Mouse (Mus musculus) limb, embryonic 12.5 days (tissue): ENCODE data around the gene Ric8b. TPM values are rescaled to one million over a fixed set of nuclear protein-coding genes. Genes with fewer than 3 reads are reported as not detected.

Experiments
- ATAC-seq: fragments of 200-750 bp; cut with Nextera tagmentation; 2 replicates; pipeline ENCODE4 v1.8.0; 2017; ENCODE audit warnings: low read depth, moderate TSS enrichment; ENCODE audit not compliant: insufficient number of reproducible peaks, insufficient read depth, low FRiP score, low TSS enrichment
- H3K27ac ChIP-seq: fragments of 300-500 bp; sonication (generic); 2 replicates; pipeline ENCODE4 v1.5.1; 2016; ENCODE audit warnings: mild to moderate bottlenecking, moderate library complexity
- H3K27me3 ChIP-seq: fragments of 300-500 bp; sonication (generic); 2 replicates; pipeline ENCODE4 v1.6.1; 2016; ENCODE audit warnings: mild to moderate bottlenecking, moderate library complexity
- H3K36me3 ChIP-seq: fragments of 300-500 bp; sonication (generic); 2 replicates; pipeline ENCODE4 v1.6.1; 2016; ENCODE audit warnings: mild to moderate bottlenecking, moderate library complexity
- H3K4me1 ChIP-seq: fragments of 300-500 bp; sonication (generic); replicated peaks from 2 replicates; pipeline ENCODE4 v1.6.1; 2016
- H3K4me2 ChIP-seq: fragments of 300-500 bp; sonication (generic); 2 replicates; pipeline ENCODE4 v1.6.1; 2016; ENCODE audit warnings: mild to moderate bottlenecking, moderate library complexity
- H3K4me3 ChIP-seq: fragments of 300-500 bp; sonication (generic); replicated peaks from 2 replicates; pipeline ENCODE4 v1.5.1; 2016; ENCODE audit warnings: mild to moderate bottlenecking
- H3K9ac ChIP-seq: fragments of 300-500 bp; sonication (generic); replicated peaks from 2 replicates; pipeline ENCODE4 v1.6.1; 2016; ENCODE audit warnings: mild to moderate bottlenecking, moderate library complexity
- H3K9me3 ChIP-seq: fragments of 300-500 bp; sonication (generic); 2 replicates; pipeline ENCODE4 v1.6.1; 2016; ENCODE audit warnings: mild to moderate bottlenecking, moderate library complexity
- WGBS: fragments of 180-500 bp; shearing (Covaris S2); methylation state at CpG from one replicate; pipeline ENCODE4 v1.1.7; 2016; 5-methylcytosine and 5-hydroxymethylcytosine counted together
- polyA plus RNA-seq: library from polyadenylated mRNA; unstranded; fragments of >200 nt; fragmentation: Nextera tagmentation; extraction: Ambion mirVana; gene quantifications from 2 replicates; pipeline ENCODE4 v1.2.1, GENCODE M21; 2016

Ric8b gene
- polyA plus RNA-seq, 1 experiment from 2014 or later: 30.3 TPM

DNA sequence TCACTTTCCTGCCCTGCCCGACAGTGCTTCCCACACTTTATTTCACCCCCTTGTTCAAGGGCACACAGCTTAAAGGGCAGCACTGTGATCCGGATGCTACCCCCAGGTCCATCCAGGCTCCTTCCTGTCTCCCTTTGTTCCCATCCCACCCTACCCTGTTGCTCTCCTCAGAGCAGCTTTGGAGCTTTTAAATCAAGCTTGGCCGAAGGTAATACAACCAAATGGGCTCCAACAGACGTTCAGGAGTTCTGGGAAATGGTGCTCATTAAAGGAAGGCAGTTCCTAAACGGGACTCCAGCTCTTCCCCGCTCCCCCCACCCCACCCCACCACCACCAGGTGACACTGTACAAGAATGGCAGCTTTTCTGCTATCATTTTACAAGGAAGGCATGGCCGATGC lies 7.2 kb upstream of the Ric8b start:
- H3K36me3 ChIP-seq: no peaks in the 10 kb centered on the region
- no peaks in the 10 kb centered on the region for H3K27me3 ChIP-seq
- no peak for ATAC-seq
- no peaks in the 10 kb centered on the region; the same call in 1 of the 2 replicates for H3K4me1 ChIP-seq
- H3K4me3 ChIP-seq: no peak overlapping the region
- H3K9ac ChIP-seq: no peak overlapping the region
- 37% methylated on average over 7 of the region's 7 CpGs for WGBS
- H3K9me3 ChIP-seq: no peaks in the 10 kb centered on the region
- H3K4me2 ChIP-seq: no peak overlapping the region
- H3K27ac ChIP-seq: no peak overlapping the region

DNA sequence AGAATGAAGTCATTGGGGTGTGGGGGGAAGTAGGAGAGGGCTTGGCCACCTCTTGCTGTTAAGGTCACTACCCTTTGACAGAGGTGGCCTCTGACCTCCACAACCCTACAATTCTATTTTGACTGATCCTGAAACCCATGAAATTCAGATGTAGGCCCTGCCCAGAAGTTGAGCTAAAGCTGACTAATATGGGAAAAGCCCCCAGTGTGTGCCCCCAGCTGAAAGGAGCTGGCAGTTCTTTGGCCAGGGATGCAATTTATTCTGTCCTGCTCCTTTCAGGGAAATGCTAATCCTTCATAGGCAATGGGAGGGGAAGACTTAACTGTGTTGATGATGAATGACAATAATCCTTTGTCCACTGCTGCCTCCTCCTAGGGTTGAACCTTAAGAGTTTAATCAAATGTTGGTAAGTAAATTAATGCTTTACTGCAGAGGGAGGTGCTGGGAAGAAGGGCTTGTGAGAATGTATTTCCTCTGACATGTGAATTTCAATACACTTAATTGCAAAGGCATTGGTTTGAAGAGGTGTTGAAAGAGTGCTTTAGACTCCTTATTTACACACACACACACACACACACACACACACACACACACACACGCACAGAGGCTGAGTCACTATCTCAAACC lies 6.5 kb upstream of the Ric8b start:
- Histone ChIP-seq H3K27me3 (no peaks in the 10 kb centered on the region), H3K27ac (no peak overlapping the region), H3K36me3 (no peaks in the 10 kb centered on the region), H3K4me3 (no peak overlapping the region), H3K9me3 (no peaks in the 10 kb centered on the region), H3K4me1 (no peaks in the 10 kb centered on the region; the same call in 1 of the 2 replicates), H3K4me2 (no peak overlapping the region), H3K9ac (no peak overlapping the region)
- WGBS: 63% methylated on average over 1 of the region's 1 CpGs
- no peak for ATAC-seq

DNA sequence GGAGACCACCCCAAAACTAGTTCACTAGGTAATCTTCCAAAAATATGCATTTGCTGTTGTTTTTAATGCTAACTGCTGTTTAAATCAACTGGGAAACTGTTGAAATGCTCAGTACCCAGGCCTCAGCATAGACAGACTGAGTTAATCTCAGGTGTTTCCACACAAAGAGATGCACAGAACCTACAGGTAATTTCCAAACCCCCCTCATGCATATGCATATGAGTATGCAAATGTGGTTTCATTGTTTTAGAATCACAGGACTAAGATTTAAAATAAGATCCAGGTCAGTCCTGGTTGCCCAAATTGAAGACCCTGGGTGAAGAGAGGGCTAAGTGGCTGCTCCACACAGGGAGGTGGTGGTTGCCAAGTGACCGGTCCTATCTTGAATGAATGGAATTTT lies 4.3 kb upstream of the Ric8b start:
- Histone ChIP-seq H3K36me3 (no peaks in the 10 kb centered on the region), H3K27me3 (no peaks in the 10 kb centered on the region), H3K27ac (no peak overlapping the region), H3K4me3 (no peak overlapping the region), H3K9ac (no peak overlapping the region), H3K4me2 (no peak overlapping the region), H3K4me1 (peaks cover 3% of the 10 kb centered on the region), H3K9me3 (no peaks in the 10 kb centered on the region)
- no peak for ATAC-seq
- 90% methylated on average over 1 of the region's 1 CpGs for WGBS

DNA sequence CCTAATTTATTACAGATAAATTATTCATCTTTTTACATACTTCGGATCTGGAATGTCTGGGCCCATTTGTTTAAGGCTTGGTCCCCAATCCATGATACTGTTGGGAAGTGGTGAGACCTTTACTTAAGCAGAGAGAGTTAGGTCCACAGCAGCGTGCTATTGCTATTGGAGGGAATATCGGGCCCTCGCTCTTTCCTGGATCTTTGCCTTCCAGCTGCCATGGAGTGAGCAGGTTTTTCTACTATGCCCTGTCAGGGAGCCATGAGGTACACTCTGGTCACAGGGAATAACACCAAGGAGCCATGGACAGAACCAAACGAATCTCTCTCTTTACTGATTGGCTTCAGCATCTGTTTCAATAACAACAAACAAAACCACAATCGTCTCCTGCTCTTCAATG lies 1.9 kb upstream of the Ric8b start:
- no peak for ATAC-seq
- no peaks in the 10 kb centered on the region for H3K36me3 ChIP-seq
- peaks cover 15% of the 10 kb centered on the region for H3K4me1 ChIP-seq
- H3K9me3 ChIP-seq: no peaks in the 10 kb centered on the region
- no peak overlapping the region for H3K9ac ChIP-seq
- 80% methylated on average over 6 of the region's 6 CpGs for WGBS
- no peak overlapping the region for H3K4me3 ChIP-seq
- H3K27ac ChIP-seq: no peak overlapping the region
- no peaks in the 10 kb centered on the region for H3K27me3 ChIP-seq
- H3K4me2 ChIP-seq: no peak overlapping the region

DNA sequence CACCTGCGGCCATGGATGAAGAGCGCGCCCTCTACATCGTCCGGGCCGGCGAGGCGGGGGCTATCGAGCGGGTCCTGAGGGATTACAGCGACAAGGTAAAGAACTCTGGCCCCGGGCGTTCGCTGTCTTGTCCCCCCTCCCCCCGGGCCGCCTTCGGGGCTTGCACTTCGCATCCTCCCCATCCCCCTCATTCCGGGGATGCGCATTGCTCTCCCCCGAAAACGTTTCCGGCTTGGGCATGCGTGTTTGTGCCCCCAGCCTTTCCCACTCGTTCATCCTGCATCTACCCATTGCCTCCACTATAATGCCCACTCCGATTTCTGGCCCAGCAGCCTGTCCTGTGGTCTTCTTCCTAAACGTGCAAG lies 297 bp downstream of the Ric8b start:
- Histone ChIP-seq H3K36me3 (no peaks in the 10 kb centered on the region), H3K4me1 (peaks cover 15% of the 10 kb centered on the region), H3K27me3 (no peaks in the 10 kb centered on the region), H3K4me3 (peak overlapping the region; percentile 81), H3K9me3 (no peaks in the 10 kb centered on the region), H3K4me2 (peak overlapping the region; percentile 86), H3K9ac (peak overlapping the region; percentile 83), H3K27ac (peak overlapping the region; percentile 96)
- WGBS: under 1% methylated on average over 27 of the region's 27 CpGs
- ATAC-seq: 0 out of 2 replicates have a peak, but pooled peaks have one; percentile 3

DNA sequence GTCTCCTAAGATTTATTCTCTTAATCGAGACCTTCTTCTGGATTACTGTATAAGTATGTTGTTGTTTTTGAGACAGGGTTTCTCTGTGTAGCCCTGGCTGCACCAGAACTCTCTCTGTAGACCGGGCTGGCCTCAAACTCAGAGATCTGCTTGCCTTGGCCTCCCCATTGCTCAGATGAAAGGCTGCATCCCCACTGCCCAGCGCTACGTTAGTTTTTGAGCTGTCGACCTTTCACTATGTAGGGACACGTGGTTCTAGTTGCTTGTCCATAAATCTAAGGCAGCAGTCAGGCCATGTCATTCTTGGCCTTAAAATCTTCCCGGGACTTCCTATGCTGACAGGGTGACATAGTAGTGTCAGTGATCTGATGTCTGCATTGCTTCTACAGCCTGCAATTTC lies 8.9 kb downstream of the Ric8b start:
- Histone ChIP-seq H3K4me3 (no peak overlapping the region), H3K9ac (no peak overlapping the region), H3K4me1 (peaks cover 22% of the 10 kb centered on the region), H3K9me3 (no peaks in the 10 kb centered on the region), H3K4me2 (no peak overlapping the region), H3K27me3 (no peaks in the 10 kb centered on the region), H3K27ac (no peak overlapping the region), H3K36me3 (peaks cover 15% of the 10 kb centered on the region)
- no peak for ATAC-seq
- 43% methylated on average over 7 of the region's 7 CpGs for WGBS

DNA sequence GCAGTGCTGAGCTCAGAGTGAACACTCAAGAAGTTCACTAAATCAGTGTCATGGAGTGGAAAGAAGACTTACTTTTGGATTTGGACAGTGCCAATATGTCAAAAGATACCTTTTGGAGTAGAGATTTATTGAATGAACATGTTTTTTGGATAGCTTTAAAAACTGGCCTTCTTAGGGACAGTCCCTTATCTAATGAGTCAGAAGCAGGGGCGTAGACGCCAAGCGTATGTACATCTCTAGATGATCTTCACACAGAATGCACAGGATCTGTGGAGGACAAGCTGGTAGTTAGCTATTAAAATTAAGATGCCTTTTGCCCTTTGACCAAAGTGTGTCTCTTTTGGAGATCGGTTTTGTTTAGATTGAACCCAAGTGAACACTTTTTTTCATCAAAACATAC lies 9.5 kb downstream of the Ric8b start:
- Histone ChIP-seq H3K4me2 (no peak overlapping the region), H3K27me3 (no peaks in the 10 kb centered on the region), H3K27ac (no peak overlapping the region), H3K36me3 (peaks cover 15% of the 10 kb centered on the region), H3K4me3 (no peak overlapping the region), H3K9me3 (no peaks in the 10 kb centered on the region), H3K4me1 (peaks cover 25% of the 10 kb centered on the region), H3K9ac (no peak overlapping the region)
- WGBS: 93% methylated on average over 4 of the region's 4 CpGs
- no peak for ATAC-seq

DNA sequence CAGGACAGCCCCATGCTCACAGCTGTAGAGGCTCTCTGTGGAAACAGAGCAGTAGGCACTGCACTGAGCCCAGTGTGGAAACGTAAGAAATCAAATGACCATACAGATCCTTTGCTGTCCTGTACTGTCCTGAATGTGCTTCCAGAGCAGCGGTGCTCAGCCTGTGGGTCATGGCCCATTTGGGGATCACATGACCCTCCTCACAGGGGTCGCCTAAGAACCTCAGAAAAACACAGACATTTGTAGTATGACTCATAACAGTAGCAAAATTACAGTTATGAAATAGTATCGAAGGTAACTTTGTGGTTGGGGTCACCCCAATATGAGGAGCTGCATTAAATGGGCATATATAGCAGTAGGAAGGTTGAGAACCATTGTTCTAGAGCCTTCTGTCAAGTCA lies 11.0 kb downstream of the Ric8b start:
- no peak overlapping the region for H3K4me2 ChIP-seq
- H3K4me3 ChIP-seq: no peak overlapping the region
- peaks cover 33% of the 10 kb centered on the region for H3K4me1 ChIP-seq
- H3K9ac ChIP-seq: no peak overlapping the region
- no peak overlapping the region for H3K27ac ChIP-seq
- ATAC-seq: no peak
- H3K9me3 ChIP-seq: no peaks in the 10 kb centered on the region
- no peaks in the 10 kb centered on the region for H3K27me3 ChIP-seq
- H3K36me3 ChIP-seq: peaks cover 15% of the 10 kb centered on the region
- WGBS: 83% methylated on average over 4 of the region's 4 CpGs

DNA sequence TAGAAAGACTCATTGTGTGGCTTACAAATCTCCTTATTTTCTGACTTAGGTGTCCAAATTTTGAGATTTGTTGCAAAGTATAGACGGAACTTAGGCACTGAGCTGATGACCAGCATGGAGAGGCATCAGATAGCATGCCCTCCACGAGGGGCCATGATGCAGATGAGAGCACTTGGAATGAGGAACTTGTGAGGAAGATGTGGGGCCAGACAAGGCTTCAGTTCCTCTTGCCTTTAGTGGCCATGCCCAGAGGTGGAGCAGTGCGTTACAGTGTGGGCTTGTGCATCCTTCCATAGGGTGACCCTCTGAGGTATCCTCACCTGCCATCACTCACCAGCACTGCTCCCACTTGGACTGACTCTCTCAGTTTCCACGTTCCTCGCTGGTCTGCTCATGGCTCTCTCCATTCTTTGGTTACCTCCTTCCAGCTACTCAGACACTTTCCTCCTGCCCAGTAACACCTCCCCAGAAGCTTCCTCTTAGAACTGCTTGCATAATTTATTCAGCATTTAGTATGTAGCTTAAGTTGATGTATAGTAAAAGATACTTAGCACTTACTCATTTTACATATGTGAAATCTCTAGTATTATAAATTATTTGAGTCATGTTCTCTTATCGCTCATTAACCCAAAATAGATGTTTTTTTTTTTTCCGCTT lies 18.3 kb downstream of the Ric8b start:
- H3K4me1 ChIP-seq: peaks cover 21% of the 10 kb centered on the region
- H3K27ac ChIP-seq: no peak overlapping the region
- peaks cover 9% of the 10 kb centered on the region; the same call in 1 of the 2 replicates for H3K36me3 ChIP-seq
- H3K4me2 ChIP-seq: no peak overlapping the region
- no peak overlapping the region for H3K9ac ChIP-seq
- H3K4me3 ChIP-seq: no peak overlapping the region
- no peak for ATAC-seq
- no peaks in the 10 kb centered on the region for H3K9me3 ChIP-seq
- WGBS: 84% methylated on average over 7 of the region's 7 CpGs
- no peaks in the 10 kb centered on the region for H3K27me3 ChIP-seq

DNA sequence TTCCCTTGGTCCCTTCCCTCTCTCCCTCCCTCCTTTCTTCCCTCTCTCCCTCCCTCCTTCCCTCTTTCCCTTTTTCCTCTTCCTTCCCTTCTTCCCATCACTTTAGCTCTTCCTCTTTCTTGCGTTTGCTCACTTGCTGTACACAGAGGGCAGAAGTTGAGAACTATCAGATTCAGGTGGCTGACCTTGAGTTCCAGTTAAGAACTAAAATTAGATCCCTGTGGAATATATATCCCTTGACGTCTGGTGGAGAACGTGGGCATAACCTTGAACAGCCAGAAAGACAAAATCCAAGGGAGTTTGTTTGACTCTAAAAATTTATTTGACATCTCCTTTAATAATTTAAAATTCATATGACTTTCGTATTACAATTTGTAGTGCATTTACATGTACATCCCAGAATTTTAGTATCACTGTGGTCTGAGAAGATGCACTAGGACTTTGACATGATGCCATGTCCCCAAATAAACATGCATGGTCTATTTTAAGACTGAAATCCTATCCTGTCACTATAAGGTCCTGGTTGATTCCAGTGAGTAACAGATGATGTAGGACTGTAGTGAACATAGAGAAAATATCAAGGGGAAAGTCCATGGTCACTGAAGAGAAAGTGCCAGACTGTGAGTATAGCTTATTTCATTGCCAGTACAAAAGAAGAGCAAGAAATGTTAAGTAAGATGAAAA lies 19.6 kb downstream of the Ric8b start:
- Histone ChIP-seq H3K4me1 (peaks cover 17% of the 10 kb centered on the region), H3K4me2 (no peak overlapping the region), H3K27ac (no peak overlapping the region), H3K27me3 (no peaks in the 10 kb centered on the region), H3K9me3 (no peaks in the 10 kb centered on the region), H3K4me3 (no peak overlapping the region), H3K9ac (no peak overlapping the region), H3K36me3 (peaks cover 12% of the 10 kb centered on the region; the same call in 1 of the 2 replicates)
- ATAC-seq: no peak
- WGBS: 81% methylated on average over 4 of the region's 4 CpGs

DNA sequence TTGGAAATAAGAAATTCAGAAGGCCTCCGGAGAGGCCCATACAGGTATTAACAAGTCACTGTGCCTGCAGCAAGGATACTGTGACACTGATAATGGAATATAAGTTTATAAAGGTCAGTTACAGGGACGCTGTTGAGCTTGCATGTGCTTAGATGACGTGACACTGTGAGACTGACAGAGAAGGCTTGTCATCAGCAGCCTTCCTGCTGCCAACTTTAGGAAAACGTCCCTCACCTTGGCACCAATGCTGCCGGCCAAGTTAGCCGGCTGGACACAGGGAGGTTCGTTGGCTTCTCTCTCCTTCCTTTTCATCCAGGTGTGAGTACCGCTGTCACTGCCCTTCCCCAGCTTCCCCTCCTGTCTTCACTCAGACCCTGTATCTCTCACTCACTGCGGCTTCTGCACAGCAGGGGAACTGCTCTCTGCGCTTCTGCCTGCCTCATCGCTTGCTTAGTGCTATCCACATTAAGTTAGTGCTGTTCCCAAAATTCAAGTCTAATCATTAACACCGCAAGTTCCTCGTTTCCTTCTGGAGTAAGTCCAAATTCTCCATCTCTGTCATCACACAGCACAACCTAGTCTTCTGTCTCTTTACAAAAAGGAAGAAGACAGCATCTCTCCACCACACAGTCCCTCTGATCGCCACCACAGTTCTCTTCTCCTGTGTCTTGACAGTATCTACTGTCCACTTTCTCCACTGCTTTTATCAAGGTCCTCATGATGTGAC lies 20.8 kb downstream of the Ric8b start:
- no peaks in the 10 kb centered on the region for H3K27me3 ChIP-seq
- H3K36me3 ChIP-seq: peaks cover 12% of the 10 kb centered on the region; the same call in 1 of the 2 replicates
- WGBS: 83% methylated on average over 14 of the region's 14 CpGs
- peak overlapping the region; percentile 18; the same call in 1 of the 2 replicates for H3K9ac ChIP-seq
- no peak overlapping the region for H3K27ac ChIP-seq
- no peaks in the 10 kb centered on the region for H3K9me3 ChIP-seq
- H3K4me1 ChIP-seq: peaks cover 9% of the 10 kb centered on the region
- no peak overlapping the region for H3K4me3 ChIP-seq
- no peak overlapping the region for H3K4me2 ChIP-seq
- no peak for ATAC-seq
